Mouse (Mus musculus): ENCODE measurements at regions not wholly inside any gene's neighbourhood (a gene's known extent, or its start where the extent isn't known, plus 50 kb on each side); places are given as distances from the start of the nearest gene placed in this dataset.

GRCm38 (mm10) chr6:51727191-51727590 is 203.5 kb downstream of the Snx10 start:
- no peak overlapping the region for H3K4me3 ChIP-seq
- WGBS = 79% methylated on average over 8 of the region's 8 CpGs
- no peak overlapping the region for H3K4me2 ChIP-seq
- peaks cover 9% of the 10 kb centered on the region; the same call in 1 of the 2 replicates for H3K4me1 ChIP-seq
- ATAC-seq (ENCODE audit: insufficient number of reproducible peaks, insufficient read depth, low FRiP score, low TSS enrichment, low read depth) = no peak
- no peaks in the 10 kb centered on the region for H3K36me3 ChIP-seq
- H3K27ac ChIP-seq = no peak overlapping the region
- H3K9ac ChIP-seq = no peak overlapping the region
- peaks cover 5% of the 10 kb centered on the region; the same call in 1 of the 2 replicates for H3K27me3 ChIP-seq
- H3K9me3 ChIP-seq = no peaks in the 10 kb centered on the region

- peaks cover 9% of the 10 kb centered on the region; the same call in 1 of the 2 replicates for H3K4me1 ChIP-seq
- H3K36me3 ChIP-seq = no peaks in the 10 kb centered on the region
- no peak overlapping the region for H3K4me2 ChIP-seq
- H3K27me3 ChIP-seq = peaks cover 5% of the 10 kb centered on the region; the same call in 1 of the 2 replicates
- no peak for ATAC-seq (ENCODE audit: insufficient number of reproducible peaks, insufficient read depth, low FRiP score, low TSS enrichment, low read depth)
- 55% methylated on average over 10 of the region's 10 CpGs for WGBS
- H3K4me3 ChIP-seq = no peak overlapping the region
- H3K9ac ChIP-seq = no peak overlapping the region
- H3K27ac ChIP-seq = no peak overlapping the region
- H3K9me3 ChIP-seq = no peaks in the 10 kb centered on the region
These were observed 205.3 kb downstream of the Snx10 start for GRCm38 (mm10) chr6:51728816-51729562.

DNA sequence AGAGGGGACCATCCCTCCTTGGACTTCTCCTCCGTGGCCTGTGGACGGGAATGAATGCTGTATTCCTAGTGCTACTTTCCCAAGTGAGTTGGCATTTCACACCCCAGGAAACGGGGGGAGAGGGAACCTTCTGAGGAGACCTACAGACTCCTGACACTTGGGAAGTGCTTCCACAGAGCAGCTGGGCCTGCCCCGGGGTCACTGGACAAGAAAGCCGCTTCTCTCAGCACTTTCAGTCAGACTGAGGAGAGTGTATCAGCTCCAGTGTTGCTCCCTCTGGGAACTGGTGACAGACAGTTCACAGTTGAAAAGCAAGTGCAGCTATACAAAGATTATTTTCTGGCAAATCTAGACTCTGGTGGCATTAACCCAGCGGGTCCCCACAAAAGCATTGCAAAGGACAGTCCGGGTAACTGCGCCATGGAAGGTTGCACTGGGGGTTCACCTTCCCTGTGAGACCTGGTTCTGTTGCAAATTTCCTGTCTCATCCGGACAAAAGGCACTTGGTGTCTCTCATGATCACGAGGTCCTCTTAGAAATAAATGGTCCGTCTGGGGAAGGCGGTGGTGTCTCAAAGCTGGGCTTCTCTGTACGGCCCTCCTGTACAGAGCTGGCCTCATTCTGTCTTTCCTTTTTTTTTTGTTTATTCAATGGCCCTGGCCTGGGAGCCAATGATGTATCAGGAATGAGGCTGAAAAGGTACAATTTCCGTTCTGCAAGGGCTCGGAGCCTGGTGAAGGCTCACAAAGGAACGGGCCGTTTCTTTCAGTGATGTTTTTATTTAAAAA is 207.1 kb downstream of the Snx10 start:
- no peak for ATAC-seq (ENCODE audit: insufficient number of reproducible peaks, insufficient read depth, low FRiP score, low TSS enrichment, low read depth)
- H3K27me3 ChIP-seq = peaks cover 5% of the 10 kb centered on the region; the same call in 1 of the 2 replicates
- no peak overlapping the region for H3K4me3 ChIP-seq
- peaks cover 9% of the 10 kb centered on the region; the same call in 1 of the 2 replicates for H3K4me1 ChIP-seq
- no peak overlapping the region for H3K4me2 ChIP-seq
- H3K9ac ChIP-seq = no peak overlapping the region
- no peak overlapping the region for H3K27ac ChIP-seq
- no peaks in the 10 kb centered on the region for H3K9me3 ChIP-seq
- 55% methylated on average over 17 of the region's 17 CpGs for WGBS
- no peaks in the 10 kb centered on the region for H3K36me3 ChIP-seq

GRCm38 (mm10) chr6:51732298-51732895 is 208.7 kb downstream of the Snx10 start:
- H3K27ac ChIP-seq = no peak overlapping the region; the same call in 1 of the 2 replicates
- 76% methylated on average over 11 of the region's 11 CpGs for WGBS
- ATAC-seq (ENCODE audit: insufficient number of reproducible peaks, insufficient read depth, low FRiP score, low TSS enrichment, low read depth) = no peak

GRCm38 (mm10) chr6:51736051-51736450 is 212.3 kb downstream of the Snx10 start:
- Histone ChIP-seq H3K36me3 (no peaks in the 10 kb centered on the region), H3K27ac (no peak overlapping the region), H3K27me3 (peaks cover 10% of the 10 kb centered on the region; the same call in 1 of the 2 replicates), H3K4me3 (no peak overlapping the region), H3K9me3 (no peaks in the 10 kb centered on the region), H3K4me1 (0 out of 2 replicates have a peak, but pooled peaks cover 2% of the 10 kb centered on the region), H3K4me2 (no peak overlapping the region), H3K9ac (no peak overlapping the region)
- WGBS = 87% methylated on average over 5 of the region's 5 CpGs
- no peak for ATAC-seq (ENCODE audit: insufficient number of reproducible peaks, insufficient read depth, low FRiP score, low TSS enrichment, low read depth)

More at GRCm38 (mm10) chr6:51732298-51732895, 208.7 kb downstream of the Snx10 start:
- Histone ChIP-seq H3K4me2 (no peak overlapping the region), H3K4me1 (peaks cover 9% of the 10 kb centered on the region; the same call in 1 of the 2 replicates), H3K4me3 (no peak overlapping the region), H3K9ac (no peak overlapping the region), H3K9me3 (no peaks in the 10 kb centered on the region), H3K36me3 (no peaks in the 10 kb centered on the region), H3K27me3 (peaks cover 4% of the 10 kb centered on the region; the same call in 1 of the 2 replicates)

GRCm38 (mm10) chr6:51743105-51743660 is 219.5 kb downstream of the Snx10 start:
- peak overlapping the region; percentile 41 for H3K4me2 ChIP-seq
- H3K4me1 ChIP-seq = peaks cover 33% of the 10 kb centered on the region
- no peak overlapping the region; the same call in 1 of the 2 replicates for H3K27ac ChIP-seq
- H3K9me3 ChIP-seq = no peaks in the 10 kb centered on the region
- H3K9ac ChIP-seq = no peak overlapping the region
- ATAC-seq (ENCODE audit: insufficient number of reproducible peaks, insufficient read depth, low FRiP score, low TSS enrichment, low read depth) = no peak
- 50% methylated on average over 15 of the region's 15 CpGs for WGBS
- H3K27me3 ChIP-seq = peaks cover 18% of the 10 kb centered on the region
- H3K4me3 ChIP-seq = no peak overlapping the region
- H3K36me3 ChIP-seq = no peaks in the 10 kb centered on the region

GRCm38 (mm10) chr6:51744607-51745006 is 220.9 kb downstream of the Snx10 start:
- H3K9ac ChIP-seq = no peak overlapping the region
- H3K27me3 ChIP-seq = peaks cover 18% of the 10 kb centered on the region
- H3K27ac ChIP-seq = no peak overlapping the region
- 35% methylated on average over 2 of the region's 2 CpGs for WGBS
- ATAC-seq (ENCODE audit: insufficient number of reproducible peaks, insufficient read depth, low FRiP score, low TSS enrichment, low read depth) = no peak
- no peaks in the 10 kb centered on the region for H3K9me3 ChIP-seq
- no peak overlapping the region for H3K4me3 ChIP-seq
- no peaks in the 10 kb centered on the region for H3K36me3 ChIP-seq
- no peak overlapping the region for H3K4me2 ChIP-seq
- peaks cover 33% of the 10 kb centered on the region for H3K4me1 ChIP-seq

- no peaks in the 10 kb centered on the region for H3K36me3 ChIP-seq
- H3K4me2 ChIP-seq = no peak overlapping the region
- WGBS = 72% methylated on average over 8 of the region's 8 CpGs
- 0 out of 2 replicates have a peak, but pooled peaks cover 3% of the 10 kb centered on the region for H3K4me1 ChIP-seq
- H3K9ac ChIP-seq = no peak overlapping the region
- no peak overlapping the region for H3K27ac ChIP-seq
- no peaks in the 10 kb centered on the region for H3K27me3 ChIP-seq
- H3K9me3 ChIP-seq = no peaks in the 10 kb centered on the region
- no peak overlapping the region for H3K4me3 ChIP-seq
- ATAC-seq (ENCODE audit: insufficient number of reproducible peaks, insufficient read depth, low FRiP score, low TSS enrichment, low read depth) = no peak
These were observed 230.6 kb downstream of the Snx10 start for GRCm38 (mm10) chr6:51754239-51754681.

DNA sequence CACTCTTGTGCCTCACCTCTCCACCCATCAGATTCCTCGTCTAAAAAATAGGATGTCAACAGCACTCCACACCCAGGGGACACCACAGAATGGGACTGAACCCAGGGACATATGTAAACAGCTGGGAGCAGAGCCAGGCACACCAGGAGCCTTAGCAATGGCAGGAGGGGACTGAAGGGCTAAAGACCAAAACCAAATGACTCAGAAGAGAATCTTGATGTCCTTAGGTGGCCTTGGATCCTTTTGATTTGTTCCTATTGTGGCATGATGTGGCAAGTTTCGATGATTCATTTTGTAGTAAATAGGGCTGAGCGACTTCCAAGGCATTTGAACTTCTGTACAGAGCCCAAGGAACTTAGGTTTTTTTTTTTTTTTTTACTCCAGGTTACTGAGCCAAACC is 233.4 kb downstream of the Snx10 start:
- no peaks in the 10 kb centered on the region for H3K9me3 ChIP-seq
- no peak for ATAC-seq (ENCODE audit: insufficient number of reproducible peaks, insufficient read depth, low FRiP score, low TSS enrichment, low read depth)
- H3K4me2 ChIP-seq = no peak overlapping the region
- no peak overlapping the region for H3K27ac ChIP-seq
- H3K4me3 ChIP-seq = no peak overlapping the region
- no peaks in the 10 kb centered on the region for H3K27me3 ChIP-seq
- H3K9ac ChIP-seq = no peak overlapping the region
- WGBS = 79% methylated on average over 3 of the region's 3 CpGs
- 0 out of 2 replicates have a peak, but pooled peaks cover 3% of the 10 kb centered on the region for H3K4me1 ChIP-seq
- H3K36me3 ChIP-seq = no peaks in the 10 kb centered on the region

- Histone ChIP-seq H3K9me3 (no peaks in the 10 kb centered on the region), H3K36me3 (no peaks in the 10 kb centered on the region), H3K4me3 (no peak overlapping the region), H3K4me1 (0 out of 2 replicates have a peak, but pooled peaks cover 3% of the 10 kb centered on the region), H3K27ac (no peak overlapping the region), H3K27me3 (no peaks in the 10 kb centered on the region), H3K4me2 (no peak overlapping the region), H3K9ac (no peak overlapping the region)
- no peak for ATAC-seq (ENCODE audit: insufficient number of reproducible peaks, insufficient read depth, low FRiP score, low TSS enrichment, low read depth)
- WGBS = 89% methylated on average over 4 of the region's 4 CpGs
These were observed 234.0 kb downstream of the Snx10 start for GRCm38 (mm10) chr6:51757746-51758145.

DNA sequence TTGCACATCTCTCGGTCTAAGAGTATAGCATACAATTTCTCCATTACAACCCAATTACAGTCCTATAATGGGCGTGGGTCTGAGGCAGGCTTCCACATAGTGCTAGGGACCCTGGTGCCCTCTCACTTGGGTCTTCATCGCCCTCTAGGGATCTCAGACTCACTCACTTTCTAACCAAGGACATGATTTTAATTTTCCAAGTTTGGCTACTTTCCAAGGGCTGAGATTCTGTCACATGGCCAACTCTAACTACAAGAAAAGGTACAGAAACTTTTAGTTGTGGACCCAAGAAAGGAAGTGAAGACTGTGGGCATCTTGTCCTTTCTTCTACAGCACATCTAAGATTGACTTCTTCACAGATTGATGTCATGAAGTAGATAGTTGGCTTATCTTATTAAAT is 235.1 kb downstream of the Snx10 start:
- Histone ChIP-seq H3K4me3 (no peak overlapping the region), H3K27me3 (no peaks in the 10 kb centered on the region), H3K9ac (no peak overlapping the region), H3K9me3 (no peaks in the 10 kb centered on the region), H3K4me1 (no peaks in the 10 kb centered on the region), H3K4me2 (no peak overlapping the region), H3K27ac (no peak overlapping the region), H3K36me3 (no peaks in the 10 kb centered on the region)
- 73% methylated on average over 3 of the region's 3 CpGs for WGBS
- ATAC-seq (ENCODE audit: insufficient number of reproducible peaks, insufficient read depth, low FRiP score, low TSS enrichment, low read depth) = no peak
